Mouse (Mus musculus) liver, adult 2 months (tissue): ENCODE measurements around the gene Clic4. TPM values are rescaled to one million over a fixed set of nuclear protein-coding genes. Genes with fewer than 3 reads are reported as not detected.
"Not testable (repeated sequence)": the region's sequence is repeated elsewhere in the genome, so short reads cannot be mapped to it uniquely, and the experiment has no call there.

Experiments used
- DNase-seq: peaks from one replicate; pipeline ENCODE4 v3.0.0-alpha.2; 2011; ENCODE audit warnings: low read depth, low spot score; ENCODE audit errors: extremely low read depth
- H3K27ac ChIP-seq: fragments of 200-500 bp; replicated peaks from 2 replicates; pipeline ENCODE4 v1.5.1; 2012; ENCODE audit warnings: low read depth, mild to moderate bottlenecking, control low read depth, inconsistent platforms, low read length; ENCODE audit not compliant: insufficient read depth
- H3K27me3 ChIP-seq: fragments of 200-500 bp; 2 replicates; pipeline ENCODE4 v1.6.1; 2012; ENCODE audit warnings: mild to moderate bottlenecking, moderate library complexity, low read length, inconsistent platforms; ENCODE audit not compliant: control insufficient read depth, insufficient read depth
- H3K36me3 ChIP-seq: fragments of 200-500 bp; 2 replicates; pipeline ENCODE4 v1.6.1; 2012; ENCODE audit warnings: low read length, inconsistent platforms; ENCODE audit not compliant: control insufficient read depth, insufficient read depth
- H3K4me1 ChIP-seq: fragments of 200-500 bp; 2 replicates; pipeline ENCODE4 v1.6.1; 2011; ENCODE audit warnings: low read length; ENCODE audit not compliant: control insufficient read depth, insufficient read depth
- H3K4me3 ChIP-seq: fragments of 200-500 bp; 2 replicates; pipeline ENCODE4 v1.5.1; 2011; ENCODE audit warnings: low read depth, mild to moderate bottlenecking, control low read depth, low read length, moderate library complexity; ENCODE audit not compliant: insufficient read depth
- H3K79me2 ChIP-seq: fragments of 200-500 bp; 2 replicates; pipeline ENCODE4 v1.6.1; 2012; ENCODE audit warnings: inconsistent platforms, mild to moderate bottlenecking, low read length, moderate library complexity; ENCODE audit not compliant: control insufficient read depth, insufficient read depth
- H3K9ac ChIP-seq: fragments of 200-500 bp; 2 replicates; pipeline ENCODE4 v1.6.1; 2012; ENCODE audit warnings: low read depth, mild to moderate bottlenecking, control low read depth, inconsistent platforms, low read length
- CTCF ChIP-seq: fragments of 200-500 bp; IDR thresholded peaks from 2 replicates; pipeline ENCODE4 v1.5.1; 2011; ENCODE audit warnings: low read depth, low read length, control low read depth
- POLR2A ChIP-seq: fragments of 200-500 bp; IDR thresholded peaks from 2 replicates; pipeline ENCODE4 v1.6.1; 2011; ENCODE audit warnings: low read length, control low read depth; ENCODE audit not compliant: insufficient read depth; ENCODE audit errors: extremely low read depth
- WGBS: fragments of 180-500 bp; shearing (Covaris S2); methylation state at CpG from one replicate; pipeline ENCODE4 v1.1.7; 2018; 5-methylcytosine and 5-hydroxymethylcytosine counted together
- polyA plus RNA-seq: library from polyadenylated mRNA; depleted of rRNA; stranded (reverse); fragments of >200 nt; gene quantifications from 2 replicates; pipeline ENCODE4 v1.2.3, GENCODE M21; 2012
- total RNA-seq: library from RNA; depleted of rRNA; stranded (reverse); fragments of >200 nt; gene quantifications from 2 replicates; pipeline ENCODE4 v1.2.3, GENCODE M21; 2014

The Clic4 gene
- total and polyA plus RNA-seq, 2 experiments = 23.0 to 30.8 TPM

DNA sequence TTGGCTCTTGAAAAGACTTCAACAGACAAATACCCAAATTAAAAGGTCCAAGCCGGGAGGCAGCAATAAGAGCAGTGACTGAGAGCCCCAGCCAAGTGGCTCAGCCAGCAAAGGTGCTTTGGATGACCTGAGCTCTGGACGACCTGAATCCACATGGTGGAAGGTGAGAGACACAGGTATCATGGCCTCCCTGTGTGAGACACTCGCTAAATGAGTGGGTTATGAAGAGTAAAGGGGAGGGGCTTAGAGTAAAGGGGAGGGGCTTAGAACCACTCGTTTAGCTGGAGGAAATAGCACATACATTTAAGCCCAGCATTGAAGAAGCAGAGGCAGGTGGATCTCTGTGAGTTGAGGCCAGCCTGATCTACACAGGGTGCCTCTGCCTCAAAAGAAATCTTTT is 10.8 kb upstream of the Clic4 start:
- no peaks in the 10 kb centered on the region for H3K79me2 ChIP-seq
- no peaks in the 10 kb centered on the region for H3K27me3 ChIP-seq
- no peak overlapping the region for H3K9ac ChIP-seq
- DNase-seq = peak; percentile 71
- H3K4me3 ChIP-seq = no peak overlapping the region
- H3K27ac ChIP-seq = peak overlapping the region; percentile 18
- H3K4me1 ChIP-seq = peaks cover 11% of the 10 kb centered on the region; the same call in 1 of the 2 replicates
- 15% methylated on average over 4 of the region's 4 CpGs for WGBS
- TF ChIP-seq POLR2A (no peak), CTCF (no peak)
- no peaks in the 10 kb centered on the region for H3K36me3 ChIP-seq

GRCm38 (mm10) chr4:135282651-135283290 is 10.2 kb upstream of the Clic4 start:
- Histone ChIP-seq H3K27ac (peak overlapping the region; percentile 18), H3K36me3 (no peaks in the 10 kb centered on the region), H3K27me3 (no peaks in the 10 kb centered on the region), H3K9ac (no peak overlapping the region), H3K79me2 (no peaks in the 10 kb centered on the region), H3K4me3 (no peak overlapping the region), H3K4me1 (peaks cover 11% of the 10 kb centered on the region; the same call in 1 of the 2 replicates)
- no peak for TF ChIP-seq POLR2A
- TF ChIP-seq CTCF = no peak
- peak; percentile 76 for DNase-seq
- 8% methylated on average over 13 of the region's 13 CpGs for WGBS

- not testable (repeated sequence) for H3K4me3 ChIP-seq, H3K9ac ChIP-seq, H3K79me2 ChIP-seq, DNase-seq, H3K27ac ChIP-seq, H3K36me3 ChIP-seq, H3K27me3 ChIP-seq
- peaks cover 15% of the 10 kb centered on the region for H3K4me1 ChIP-seq
- WGBS = 67% methylated on average over 2 of the region's 2 CpGs
Observed at GRCm38 (mm10) chr4:135280016-135280415, 7.4 kb upstream of the Clic4 start.

DNA sequence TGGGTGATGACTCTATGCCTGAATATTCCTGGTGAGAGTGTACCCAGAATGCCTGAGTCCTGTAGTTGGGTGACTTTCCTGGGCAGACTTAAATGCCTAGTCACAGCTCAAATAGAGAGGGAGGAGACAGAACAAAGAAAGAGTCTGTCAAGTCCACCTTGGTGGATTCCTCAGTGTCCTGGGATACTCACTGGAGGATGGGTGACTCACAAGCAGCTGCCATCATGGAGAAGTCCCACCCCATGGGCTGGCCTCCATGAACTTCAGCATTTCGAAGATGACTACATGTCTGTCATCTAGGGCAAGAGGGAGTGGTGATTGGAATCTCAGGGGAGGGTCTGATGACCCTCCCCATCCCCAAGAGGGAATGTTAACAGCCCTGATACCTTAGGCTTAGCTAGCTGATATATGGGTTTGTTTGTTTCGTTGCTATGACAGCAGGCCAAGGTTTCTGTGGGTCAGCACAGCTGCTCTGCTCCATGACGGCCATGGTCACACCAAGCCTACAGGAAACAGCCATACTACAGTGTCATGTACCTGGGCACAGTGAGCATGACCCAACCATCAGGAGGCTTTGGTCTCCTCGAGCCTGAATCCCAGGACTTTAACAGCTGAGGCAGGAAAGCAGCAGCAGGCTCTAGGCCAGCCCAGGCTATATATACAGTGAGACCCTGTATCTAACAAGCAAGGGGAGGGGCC is 4.2 kb upstream of the Clic4 start:
- no peak for DNase-seq
- Histone ChIP-seq H3K79me2 (peaks cover 4% of the 10 kb centered on the region; the same call in 1 of the 2 replicates), H3K4me1 (peaks cover 20% of the 10 kb centered on the region), H3K4me3 (no peak overlapping the region), H3K27ac (no peak overlapping the region), H3K36me3 (no peaks in the 10 kb centered on the region), H3K9ac (no peak overlapping the region), H3K27me3 (no peaks in the 10 kb centered on the region)
- 71% methylated on average over 4 of the region's 4 CpGs for WGBS
- TF ChIP-seq CTCF (no peak), POLR2A (no peak)

DNA sequence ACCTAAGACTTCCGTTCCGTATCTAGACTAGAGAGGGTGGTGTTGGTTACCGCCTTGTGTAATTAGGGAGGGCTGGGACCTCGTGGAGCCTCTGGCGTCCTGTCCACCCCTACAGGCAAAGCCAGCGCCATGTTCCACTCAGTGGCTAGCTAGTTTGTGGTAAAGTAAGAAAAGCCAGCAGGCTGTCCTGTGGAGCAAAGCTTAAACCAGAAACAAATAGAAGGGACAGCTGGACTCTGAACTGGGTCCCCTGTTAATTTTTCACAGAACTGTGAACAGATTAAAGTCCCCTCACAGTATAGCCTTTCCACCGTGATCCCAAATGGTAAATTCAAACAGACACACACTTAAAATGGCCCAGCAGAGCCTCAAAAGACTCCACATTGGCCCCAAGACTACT is 2.1 kb upstream of the Clic4 start:
- Histone ChIP-seq H3K4me1 (peaks cover 26% of the 10 kb centered on the region), H3K4me3 (no peak overlapping the region), H3K9ac (peak overlapping the region; percentile 23), H3K36me3 (no peaks in the 10 kb centered on the region), H3K27ac (peak overlapping the region; percentile 93), H3K79me2 (peaks cover 8% of the 10 kb centered on the region; the same call in 1 of the 2 replicates), H3K27me3 (no peaks in the 10 kb centered on the region)
- DNase-seq = peak; percentile 94
- 23% methylated on average over 7 of the region's 7 CpGs for WGBS
- no peak for TF ChIP-seq POLR2A
- no peak for TF ChIP-seq CTCF

DNA sequence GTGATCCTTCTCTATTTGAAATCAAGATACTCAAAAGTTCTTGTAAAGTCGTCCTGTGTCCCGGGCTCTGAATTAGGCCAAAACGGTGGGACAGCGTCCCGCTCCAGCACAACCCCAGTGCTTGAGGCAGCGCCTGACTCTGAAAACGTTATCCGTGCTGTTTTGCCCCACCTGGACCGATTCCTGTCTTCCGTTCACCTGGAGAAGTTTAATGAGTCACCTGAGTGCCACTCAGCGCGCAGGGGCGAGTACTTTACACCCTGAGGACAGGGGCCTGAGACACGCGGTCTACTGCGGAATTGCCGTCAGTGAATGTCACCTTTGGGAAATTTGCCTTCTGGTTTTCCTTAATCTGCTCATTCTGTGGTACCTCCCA is 681 bp upstream of the Clic4 start:
- H3K36me3 ChIP-seq = no peaks in the 10 kb centered on the region
- peak overlapping the region; percentile 77 for H3K27ac ChIP-seq
- peak; percentile 67 for DNase-seq
- H3K79me2 ChIP-seq = peaks cover 21% of the 10 kb centered on the region
- peak overlapping the region; percentile 32 for H3K4me3 ChIP-seq
- WGBS = 4% methylated on average over 17 of the region's 17 CpGs
- peaks cover 37% of the 10 kb centered on the region for H3K4me1 ChIP-seq
- H3K27me3 ChIP-seq = no peaks in the 10 kb centered on the region
- no peak for TF ChIP-seq CTCF
- no peak for TF ChIP-seq POLR2A
- peak overlapping the region; percentile 60 for H3K9ac ChIP-seq
